Mouse (Mus musculus) midbrain, postnatal 0 days (tissue): ENCODE measurements around the gene Sh2d7. TPM values are rescaled to one million over a fixed set of nuclear protein-coding genes. Genes with fewer than 3 reads are reported as not detected.
A peak's percentile ranks its signal among the peaks of the same experiment; 100 is the strongest.

Source experiments
- ATAC-seq: fragments of 200-750 bp; cut with Nextera tagmentation; 2 replicates; pipeline ENCODE4 v1.8.0; 2017; ENCODE audit warnings: moderate number of reproducible peaks, mild to moderate bottlenecking, moderate TSS enrichment, moderate library complexity; ENCODE audit not compliant: low FRiP score
- DNase-seq: peaks from one replicate; pipeline ENCODE4 v3.0.0-alpha.2; 2015; ENCODE audit warnings: low spot score
- H3K27ac ChIP-seq: fragments of 300-500 bp; sonication (generic); 2 replicates; pipeline ENCODE4 v1.5.1; 2014; ENCODE audit warnings: low read depth, mild to moderate bottlenecking, low read length, mixed read lengths
- H3K27me3 ChIP-seq: fragments of 300-500 bp; sonication (generic); 2 replicates; pipeline ENCODE4 v1.6.1; 2014; ENCODE audit warnings: low read length, control low read depth, mixed read lengths; ENCODE audit not compliant: insufficient read depth
- H3K36me3 ChIP-seq: fragments of 300-500 bp; sonication (generic); 2 replicates; pipeline ENCODE4 v1.6.1; 2014; ENCODE audit warnings: low read length, control low read depth, mixed read lengths; ENCODE audit not compliant: insufficient read depth
- H3K4me1 ChIP-seq: fragments of 300-500 bp; sonication (generic); 2 replicates; pipeline ENCODE4 v1.6.1; 2014; ENCODE audit warnings: mild to moderate bottlenecking, control low read depth, antibody characterized with exemption, low read length, mixed read lengths; ENCODE audit not compliant: insufficient read depth
- H3K4me2 ChIP-seq: fragments of 300-500 bp; sonication (generic); 2 replicates; pipeline ENCODE4 v1.6.1; 2014; ENCODE audit warnings: low read depth, mild to moderate bottlenecking, low read length, mixed read lengths; ENCODE audit not compliant: poor library complexity, severe bottlenecking
- H3K4me3 ChIP-seq: fragments of 300-500 bp; sonication (generic); 2 replicates; pipeline ENCODE4 v1.5.1; 2014; ENCODE audit warnings: low read depth, mild to moderate bottlenecking, low read length, moderate library complexity
- H3K9ac ChIP-seq: fragments of 300-500 bp; sonication (generic); replicated peaks from 2 replicates; pipeline ENCODE4 v1.6.1; 2014; ENCODE audit warnings: mild to moderate bottlenecking, low read length, moderate library complexity, mixed read lengths; ENCODE audit not compliant: poor library complexity, severe bottlenecking
- H3K9me3 ChIP-seq: fragments of 300-500 bp; sonication (generic); 2 replicates; pipeline ENCODE4 v1.6.1; 2016; ENCODE audit warnings: low read length, control low read depth
- CTCF ChIP-seq: IDR thresholded peaks from 2 replicates; pipeline ENCODE4 v1.5.1; 2016; ENCODE audit warnings: antibody characterized with exemption, mild to moderate bottlenecking
- WGBS: fragments of 180-500 bp; shearing (Covaris S2); extraction: QIAGEN DNeasy Blood & Tissue Kit; methylation state at CpG from one replicate; pipeline ENCODE4 v1.1.7; 2014; 5-methylcytosine and 5-hydroxymethylcytosine counted together
- polyA plus RNA-seq: library from polyadenylated mRNA; unstranded; fragments of >200 nt; fragmentation: Nextera tagmentation; extraction: Ambion mirVana; gene quantifications from 2 replicates; pipeline ENCODE4 v1.2.1, GENCODE M21; 2015
- total RNA-seq: library from RNA; depleted of rRNA; stranded (reverse); fragments of >200 nt; gene quantifications from 2 replicates; pipeline ENCODE4 v1.2.3, GENCODE M21; 2014

Gene Sh2d7
- total and polyA plus RNA-seq, 2 experiments from 2014 or later: 0.09 TPM; not detected in 1

DNA sequence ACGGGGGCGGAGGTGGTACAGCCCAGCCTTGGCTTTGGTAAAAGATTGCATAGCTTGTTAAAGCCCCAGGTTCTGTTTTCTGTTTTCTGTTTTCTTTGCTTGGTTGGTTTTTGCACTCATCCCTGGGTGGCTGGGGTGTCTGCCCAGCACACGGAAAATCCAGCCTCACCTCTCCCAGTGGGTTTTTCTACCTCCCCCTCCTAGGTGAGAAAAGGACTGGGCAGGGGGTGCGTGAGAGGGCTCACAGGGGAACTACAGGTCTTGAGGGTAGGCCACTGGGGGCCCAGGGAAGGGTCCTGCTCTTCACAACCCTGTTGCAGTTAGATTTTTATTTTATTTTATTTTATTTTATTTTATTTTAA is 6.2 kb downstream of the Sh2d7 start:
- WGBS: 87% methylated on average over 4 of the region's 4 CpGs
- no peak for TF ChIP-seq CTCF
- H3K4me3 ChIP-seq: no peak overlapping the region
- H3K9me3 ChIP-seq: no peaks in the 10 kb centered on the region
- ATAC-seq (no peak), DNase-seq (no peak)
- peaks cover 31% of the 10 kb centered on the region for H3K36me3 ChIP-seq
- no peak overlapping the region for H3K9ac ChIP-seq
- H3K4me1 ChIP-seq: no peaks in the 10 kb centered on the region
- no peaks in the 10 kb centered on the region for H3K27me3 ChIP-seq
- no peak overlapping the region for H3K4me2 ChIP-seq
- H3K27ac ChIP-seq: no peak overlapping the region

DNA sequence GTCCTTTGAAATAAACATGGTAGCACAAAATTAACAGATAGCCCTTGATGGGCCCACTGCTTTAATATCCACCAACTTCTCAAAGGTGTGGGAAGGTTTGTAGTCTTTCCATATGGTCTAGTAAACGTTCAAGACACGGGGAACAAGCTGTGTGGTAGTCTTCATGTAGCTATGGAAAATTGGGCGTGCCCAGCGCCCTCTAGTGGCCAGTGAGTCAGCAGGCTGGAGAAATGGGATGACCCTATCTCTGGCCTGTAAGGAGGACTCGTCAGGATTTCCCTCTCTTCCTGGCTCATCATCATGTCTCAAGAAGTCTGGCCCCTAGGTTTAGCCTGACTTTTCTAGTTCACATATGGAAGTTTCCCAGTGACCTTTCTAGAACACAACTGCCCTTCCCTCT is 8.8 kb downstream of the Sh2d7 start:
- no peak overlapping the region for H3K27ac ChIP-seq
- no peak for ATAC-seq

DNA sequence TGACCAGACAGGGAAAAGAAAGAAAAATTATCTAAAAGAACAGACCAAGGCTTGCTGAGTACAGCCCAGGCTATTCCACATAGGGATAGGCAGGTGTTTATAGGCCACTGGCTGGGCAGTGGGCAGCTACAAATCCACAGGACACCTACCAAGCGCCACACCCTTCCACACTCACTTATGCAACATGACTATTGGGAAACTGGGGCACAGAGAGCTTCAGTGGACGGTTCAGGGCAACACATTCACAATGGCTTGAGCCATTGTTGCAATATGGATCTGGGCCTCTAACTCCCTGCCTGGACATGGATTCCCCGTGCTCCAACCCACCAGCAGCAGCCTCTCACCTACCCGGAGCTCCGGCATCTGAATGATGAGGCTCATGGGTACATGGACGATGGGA is 10.6 kb downstream of the Sh2d7 start:
- no peaks in the 10 kb centered on the region for H3K4me1 ChIP-seq
- ATAC-seq (no peak), DNase-seq (no peak)
- H3K27ac ChIP-seq: no peak overlapping the region
- 88% methylated on average over 6 of the region's 6 CpGs for WGBS
- H3K4me3 ChIP-seq: no peak overlapping the region
- H3K9ac ChIP-seq: no peak overlapping the region
- no peaks in the 10 kb centered on the region for H3K27me3 ChIP-seq
- no peaks in the 10 kb centered on the region for H3K9me3 ChIP-seq
- no peak for TF ChIP-seq CTCF
- no peak overlapping the region for H3K4me2 ChIP-seq
- H3K36me3 ChIP-seq: peaks cover 29% of the 10 kb centered on the region

More for the DNA sequence above, 8.8 kb downstream of the Sh2d7 start:
- Histone ChIP-seq H3K4me1 (no peaks in the 10 kb centered on the region), H3K4me3 (no peak overlapping the region), H3K36me3 (peaks cover 31% of the 10 kb centered on the region), H3K27me3 (no peaks in the 10 kb centered on the region), H3K9ac (no peak overlapping the region), H3K9me3 (no peaks in the 10 kb centered on the region), H3K4me2 (no peak overlapping the region)
- WGBS: 24% methylated on average over 5 of the region's 5 CpGs
- peak; percentile 57 for DNase-seq
- peak; percentile 74 for TF ChIP-seq CTCF

DNA sequence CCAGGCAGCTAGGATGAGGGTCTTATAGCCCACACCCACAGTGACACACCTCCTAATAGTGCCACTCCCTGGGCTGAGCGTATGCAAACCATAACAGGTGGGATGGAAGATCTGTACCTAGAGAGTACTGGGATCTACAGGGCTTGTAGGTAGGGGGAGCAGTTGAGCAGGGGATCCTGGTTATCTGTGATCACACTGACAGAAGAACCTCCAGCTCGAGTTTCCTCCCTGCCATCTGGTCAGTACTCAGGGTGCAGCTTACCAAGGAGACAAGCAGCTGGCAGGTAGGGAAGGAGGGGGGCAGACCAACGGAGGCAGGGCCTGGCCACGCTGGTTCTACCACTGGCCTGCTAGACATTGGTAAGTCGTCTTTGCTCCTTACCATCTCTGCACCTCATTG is 13.6 kb downstream of the Sh2d7 start:
- Histone ChIP-seq H3K36me3 (peaks cover 20% of the 10 kb centered on the region; the same call in 1 of the 2 replicates), H3K4me1 (no peaks in the 10 kb centered on the region), H3K9ac (no peak overlapping the region), H3K4me3 (no peak overlapping the region), H3K4me2 (no peak overlapping the region), H3K27me3 (no peaks in the 10 kb centered on the region), H3K27ac (no peak overlapping the region), H3K9me3 (no peaks in the 10 kb centered on the region)
- WGBS: 28% methylated on average over 5 of the region's 5 CpGs
- TF ChIP-seq CTCF: peak; percentile 35
- ATAC-seq (no peak), DNase-seq (peak; percentile 54)

DNA sequence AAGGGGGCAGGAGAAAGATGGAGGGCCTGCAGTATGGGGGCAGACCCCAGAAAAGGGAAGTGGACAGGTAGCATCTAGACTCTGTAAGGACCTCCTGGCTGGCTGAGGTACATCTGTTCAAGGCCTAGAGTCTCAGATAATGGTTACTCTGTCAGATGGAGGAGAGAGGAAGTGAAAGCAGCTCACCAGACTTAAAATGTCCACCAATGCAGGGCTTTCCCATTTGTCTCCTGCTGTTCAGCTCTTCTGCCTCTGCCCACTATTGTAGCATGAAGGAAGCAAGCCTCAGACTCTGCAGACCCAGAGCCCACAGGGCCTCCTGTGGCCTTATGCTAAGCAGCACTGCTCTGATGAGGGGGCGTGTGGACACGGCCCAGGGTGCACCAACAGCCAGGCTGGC is 16.3 kb downstream of the Sh2d7 start:
- 0 out of 2 replicates have a peak, but pooled peaks cover 7% of the 10 kb centered on the region for H3K36me3 ChIP-seq
- H3K4me2 ChIP-seq: no peak overlapping the region
- no peak overlapping the region for H3K4me3 ChIP-seq
- no peak for DNase-seq
- H3K9ac ChIP-seq: no peak overlapping the region
- ATAC-seq: no peak
- H3K4me1 ChIP-seq: no peaks in the 10 kb centered on the region
- TF ChIP-seq CTCF: no peak
- H3K9me3 ChIP-seq: no peaks in the 10 kb centered on the region
- WGBS: 70% methylated on average over 2 of the region's 2 CpGs
- no peak overlapping the region for H3K27ac ChIP-seq
- no peaks in the 10 kb centered on the region for H3K27me3 ChIP-seq

DNA sequence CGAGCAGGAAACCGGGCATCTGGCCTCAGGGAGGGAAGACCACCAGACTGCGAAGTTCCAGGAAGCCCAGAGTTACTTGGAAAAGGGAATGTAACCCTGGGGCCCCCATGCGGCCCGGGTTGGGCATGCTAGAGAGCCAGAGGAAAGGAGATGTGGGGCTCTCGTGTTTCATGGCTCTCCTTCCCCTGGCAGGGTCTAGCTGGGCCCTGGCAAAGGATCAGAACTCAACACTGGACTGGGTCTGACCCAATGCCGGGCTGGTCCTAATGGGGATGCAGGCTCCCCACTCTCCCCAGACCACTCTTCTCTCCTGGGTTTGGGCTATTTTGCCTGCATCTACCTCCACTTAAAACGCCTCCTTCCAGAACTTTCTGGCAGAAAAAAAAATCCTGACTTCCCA is 19.9 kb downstream of the Sh2d7 start:
- Histone ChIP-seq H3K36me3 (0 out of 2 replicates have a peak, but pooled peaks cover 6% of the 10 kb centered on the region), H3K27me3 (no peaks in the 10 kb centered on the region), H3K9me3 (no peaks in the 10 kb centered on the region), H3K4me3 (no peak overlapping the region), H3K4me2 (no peak overlapping the region), H3K4me1 (no peaks in the 10 kb centered on the region), H3K9ac (no peak overlapping the region), H3K27ac (no peak overlapping the region)
- TF ChIP-seq CTCF: no peak
- ATAC-seq (no peak), DNase-seq (no peak)
- WGBS: 86% methylated on average over 8 of the region's 8 CpGs
